Mouse (Mus musculus) right cerebral cortex, adult 18-20 months (tissue): Measurements from ENCODE around the gene Fgf16.

ENCODE experiments used
- DNase-seq: peaks from one replicate; pipeline ENCODE4 v3.0.0; 2022; ENCODE audit warnings: mixed read lengths

The Fgf16 gene

DNA sequence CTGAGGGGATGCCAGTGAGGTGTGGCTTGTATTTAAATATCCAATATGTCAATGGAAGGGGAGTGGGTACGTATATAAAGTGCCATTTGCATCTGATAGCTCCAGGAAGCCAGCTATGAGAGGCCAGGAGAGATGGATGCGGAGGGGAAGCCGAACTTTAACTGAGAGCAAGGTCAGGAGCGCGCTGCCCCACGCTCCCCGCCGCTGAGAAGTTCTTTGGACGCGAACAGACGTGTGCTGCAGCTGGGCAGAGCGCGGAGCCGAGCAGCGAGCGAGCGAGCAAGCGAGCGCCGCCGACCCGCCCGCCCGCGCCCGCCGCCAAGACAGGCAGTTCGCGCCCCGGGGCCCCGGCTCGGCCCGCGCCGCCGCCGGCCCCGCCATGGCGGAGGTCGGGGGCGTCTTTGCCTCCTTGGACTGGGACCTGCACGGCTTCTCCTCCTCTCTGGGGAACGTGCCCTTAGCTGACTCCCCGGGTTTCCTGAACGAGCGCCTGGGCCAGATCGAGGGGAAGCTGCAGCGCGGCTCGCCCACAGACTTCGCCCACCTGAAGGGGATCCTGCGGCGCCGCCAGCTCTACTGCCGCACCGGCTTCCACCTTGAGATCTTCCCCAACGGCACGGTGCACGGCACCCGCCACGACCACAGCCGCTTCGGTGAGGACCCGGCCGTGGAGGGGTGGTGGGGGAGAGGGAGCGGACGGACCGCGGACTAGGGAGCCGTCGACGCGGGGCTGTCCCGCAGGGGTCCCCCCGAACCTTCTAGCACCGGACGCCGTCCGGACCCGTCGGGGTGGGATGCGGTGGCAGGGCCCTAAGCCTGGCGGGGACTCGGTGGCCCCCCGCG is at the start of gene Fgf16:
TSS of gene Fgf16 (plus strand) at position 118 of the 843 bp plus-strand sequence.
- DNase-seq = no peak

DNA sequence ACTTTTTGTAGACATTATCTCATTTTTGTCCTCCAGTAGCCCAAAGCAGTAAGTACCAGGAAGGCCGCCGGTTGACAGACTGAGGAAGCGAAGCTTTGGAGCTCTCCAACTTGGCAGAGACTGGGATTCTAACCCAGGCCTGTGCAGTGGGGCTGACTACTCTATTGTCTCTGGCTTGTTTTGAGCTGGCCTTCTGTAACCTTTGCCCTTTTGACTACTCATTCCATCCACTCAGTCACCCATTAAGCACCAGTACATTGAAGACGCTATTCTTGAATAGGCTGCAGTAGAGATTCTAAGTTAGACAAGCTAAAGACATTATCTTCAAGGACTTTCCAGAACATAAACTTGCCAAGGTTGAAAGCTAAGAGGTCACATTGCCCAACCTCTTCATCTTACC is 49.3 kb upstream of the Fgf16 start:
- no peak for DNase-seq

DNA sequence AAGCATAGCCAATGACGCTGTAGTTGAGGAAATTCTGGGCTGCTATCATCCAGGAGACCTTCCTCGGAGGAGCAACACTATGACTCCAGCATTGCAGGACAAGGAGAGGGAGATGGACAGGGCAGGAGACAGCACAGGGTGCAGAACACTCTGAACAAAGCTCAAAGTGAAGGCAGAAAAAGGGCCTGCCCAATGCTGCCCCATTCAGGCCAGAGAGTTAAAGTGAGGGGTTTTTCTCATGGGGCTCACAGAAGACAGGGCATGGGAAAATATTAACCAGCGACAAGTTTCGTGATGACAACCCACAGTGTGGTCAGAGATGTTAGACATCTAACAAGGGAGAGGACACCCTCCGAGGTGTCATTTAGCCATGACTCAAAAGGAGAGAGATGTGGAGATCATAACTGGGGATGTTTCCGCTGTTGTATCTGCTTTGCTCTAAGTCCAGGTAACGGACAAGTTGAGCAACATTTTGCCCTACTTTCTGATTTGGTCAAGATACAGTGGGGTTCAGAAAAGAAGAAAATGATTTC is 48.2 kb upstream of the Fgf16 start:
- DNase-seq = no peak

DNA sequence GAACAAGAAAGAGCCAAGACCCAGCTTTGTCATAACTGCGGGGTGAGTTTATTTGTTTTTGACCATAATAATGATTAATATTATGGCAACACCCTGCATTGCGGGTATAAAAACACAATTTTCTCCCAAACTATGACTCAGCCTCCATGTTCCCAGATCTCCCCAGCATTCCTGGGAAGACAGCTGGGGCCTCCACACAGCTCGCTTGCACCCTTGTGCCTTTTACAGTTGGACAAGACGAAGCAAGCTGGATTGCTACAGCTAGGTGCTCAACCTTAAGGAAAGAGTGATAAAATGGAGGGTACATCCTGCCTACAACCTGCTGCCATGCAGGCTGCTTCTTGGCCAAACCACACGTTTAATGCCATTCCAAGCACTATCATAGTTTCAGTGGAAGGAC is 45.7 kb upstream of the Fgf16 start:
- no peak for DNase-seq

DNA sequence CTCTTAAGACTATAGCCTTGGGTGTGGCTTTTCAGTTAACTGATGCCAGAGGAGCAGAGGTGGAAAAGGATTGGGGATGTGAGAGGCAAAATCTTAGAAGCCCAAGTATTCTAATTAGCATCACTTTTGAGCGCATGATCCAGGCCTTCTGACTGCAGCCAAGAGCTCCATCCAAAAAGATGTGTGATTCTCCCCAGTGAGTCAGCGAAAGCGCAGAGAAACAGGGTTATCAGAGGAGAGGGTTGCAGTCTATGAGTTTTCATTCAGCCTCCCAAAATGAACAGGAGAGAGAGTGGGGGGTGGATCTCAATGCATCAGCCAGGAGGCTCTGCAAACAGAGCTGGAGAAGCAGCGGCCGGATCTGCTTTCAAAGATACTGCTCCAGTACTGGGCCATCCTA is 45.1 kb upstream of the Fgf16 start:
- peak; percentile 5 for DNase-seq

DNA sequence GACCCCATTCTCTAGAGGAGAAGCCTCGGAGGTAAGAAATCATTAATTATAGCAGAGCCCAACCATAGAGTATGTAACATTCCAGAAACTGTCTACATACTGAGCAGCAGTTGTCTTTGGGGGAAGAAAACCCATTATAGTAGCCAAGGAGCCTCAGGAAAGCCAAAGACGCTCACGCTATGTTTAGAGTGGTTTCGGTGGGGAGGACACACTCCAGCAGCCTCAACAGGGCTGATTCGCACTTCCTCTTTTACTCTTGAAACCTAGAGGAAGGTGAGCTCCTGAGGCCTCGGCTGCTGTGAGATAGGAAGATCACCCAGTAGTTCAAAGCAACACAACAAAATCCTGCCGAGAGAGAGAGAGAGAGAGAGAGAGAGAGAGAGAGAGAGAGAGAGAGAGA is 39.9 kb upstream of the Fgf16 start:
- no peak for DNase-seq

DNA sequence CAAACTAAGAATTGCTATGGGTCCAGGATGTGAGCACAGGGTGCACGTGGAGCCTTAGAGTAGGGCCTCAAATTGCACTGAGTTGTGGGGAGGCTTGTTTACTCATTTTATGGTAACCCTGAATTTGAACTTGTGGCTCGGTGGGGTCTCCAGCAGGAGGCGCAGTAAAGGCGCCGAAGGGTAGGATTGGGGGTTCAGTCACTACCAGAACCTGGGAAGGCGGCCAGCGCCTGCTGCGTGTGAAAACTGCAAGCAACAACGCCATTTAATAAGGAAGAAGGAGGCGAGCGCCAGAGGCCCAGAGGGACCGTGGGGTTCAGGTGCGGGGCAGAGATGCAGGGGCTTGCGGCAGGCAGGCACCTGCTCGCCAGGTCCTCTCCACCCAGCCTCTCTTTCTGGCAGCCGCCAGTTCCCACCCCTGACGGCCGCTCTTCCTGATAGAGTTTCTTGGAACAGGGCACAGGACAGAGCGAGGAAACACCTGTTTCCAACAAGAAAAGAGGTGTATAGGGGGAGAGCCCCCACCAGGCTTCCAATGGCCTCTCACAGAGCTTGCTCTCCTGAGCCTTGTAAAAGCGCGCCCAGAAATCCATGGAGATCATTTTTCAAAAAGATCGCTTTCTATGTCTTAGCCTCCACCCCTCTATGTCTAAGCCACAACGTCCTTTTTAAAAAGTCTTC is 1.1 kb upstream of the Fgf16 start:
- no peak for DNase-seq

DNA sequence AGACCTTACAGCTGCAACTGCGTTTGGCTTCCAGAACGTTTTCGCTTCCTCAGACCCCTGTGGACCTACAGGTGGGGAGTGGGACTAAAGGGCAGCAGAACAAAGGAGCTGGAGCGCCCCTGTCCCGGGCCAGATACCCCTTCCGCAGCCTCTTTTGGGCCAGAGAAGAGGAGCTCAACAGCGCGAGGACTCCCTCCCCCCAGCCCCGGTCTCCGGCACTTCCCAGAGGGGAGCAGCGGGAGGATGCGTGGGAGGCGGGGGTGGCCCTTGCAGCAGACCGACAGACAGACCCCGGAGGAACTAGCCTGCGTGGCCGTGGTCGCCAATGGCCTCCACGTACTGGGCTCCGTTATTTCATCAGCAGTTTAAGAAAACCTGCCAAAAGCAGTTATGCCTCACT is 467 bp upstream of the Fgf16 start:
- no peak for DNase-seq

DNA sequence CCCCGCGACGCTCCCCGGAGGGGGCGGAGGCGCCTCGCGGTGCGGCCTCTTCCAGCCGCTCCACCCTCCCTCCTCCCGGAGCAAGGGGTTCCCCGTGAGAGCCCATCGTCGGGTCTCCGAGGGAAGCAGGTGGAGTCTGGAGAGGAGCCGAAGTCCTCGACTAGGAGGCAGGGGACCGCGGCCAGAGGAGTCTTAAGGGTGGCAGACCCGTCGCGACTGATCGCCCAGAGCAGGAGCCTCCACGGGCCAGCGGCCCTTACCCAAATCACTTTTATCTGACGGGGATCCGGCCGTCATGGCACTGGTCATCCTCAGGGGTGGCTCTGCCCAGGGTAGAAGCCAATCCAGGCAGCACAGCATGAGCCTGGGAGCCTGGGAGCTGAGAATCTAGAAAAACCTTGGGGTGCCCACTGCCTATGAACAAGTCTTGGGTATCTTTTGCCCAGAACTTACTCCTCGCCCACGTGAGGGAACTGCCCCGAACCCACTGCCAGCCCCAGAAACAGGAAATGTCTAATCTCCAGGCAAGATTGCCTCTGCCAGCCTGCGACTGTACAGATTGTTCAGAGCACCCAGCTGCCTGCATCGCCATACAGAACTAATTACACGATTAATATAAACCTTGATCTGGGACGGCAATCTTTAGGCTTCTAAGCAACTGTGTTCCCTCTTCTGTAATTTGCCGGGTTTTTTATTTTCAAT is 1.1 kb downstream of the Fgf16 start:
- DNase-seq = no peak

DNA sequence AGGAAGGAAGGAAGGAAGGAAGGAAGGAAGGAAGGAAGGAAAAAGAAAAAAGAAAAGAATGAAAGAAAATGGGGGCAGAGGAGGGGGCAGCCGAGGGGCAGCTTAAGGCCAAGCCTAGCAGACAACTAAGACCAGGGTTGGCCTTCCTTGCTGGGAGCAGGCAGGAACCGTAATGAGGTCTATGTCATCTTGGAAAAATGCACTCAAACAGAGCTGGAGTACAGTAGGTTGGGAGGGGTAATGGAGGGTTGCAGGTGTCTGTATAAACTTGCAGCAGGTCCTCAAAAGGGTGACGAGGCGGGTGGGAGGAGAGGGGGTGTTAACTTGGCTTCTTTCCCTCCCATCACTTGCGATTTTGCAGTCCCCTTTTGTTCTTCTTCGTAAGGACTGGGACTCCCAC is 1.9 kb downstream of the Fgf16 start:
- no peak for DNase-seq

DNA sequence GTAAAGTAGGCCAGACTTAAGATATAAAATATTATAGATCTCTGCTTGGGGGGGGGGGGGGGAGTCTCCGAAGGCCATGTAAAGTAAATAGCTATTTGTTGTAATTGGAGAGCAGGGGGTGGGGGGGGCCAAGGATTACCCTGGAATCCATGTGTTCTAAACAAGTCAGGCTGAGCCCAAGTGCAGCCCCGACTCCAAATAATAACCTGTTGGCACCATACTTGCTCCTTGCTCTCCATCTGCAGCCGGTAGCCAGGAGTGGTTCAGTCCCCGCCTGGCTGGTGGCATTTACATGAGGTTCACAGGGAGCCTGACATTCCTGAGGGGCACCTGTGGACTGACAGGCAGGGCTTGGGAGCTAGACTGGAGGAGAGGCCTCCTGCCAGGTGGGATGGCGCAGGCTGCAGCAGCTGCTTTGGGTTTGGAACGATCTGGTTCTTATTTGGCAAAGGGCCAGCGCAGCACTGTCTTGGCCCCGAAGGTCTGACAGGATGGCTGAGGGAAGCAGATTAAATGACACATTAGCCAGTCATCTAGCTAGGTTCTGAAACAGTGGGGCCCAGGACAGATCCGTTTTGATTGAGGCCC is 3.2 kb downstream of the Fgf16 start:
- no peak for DNase-seq

DNA sequence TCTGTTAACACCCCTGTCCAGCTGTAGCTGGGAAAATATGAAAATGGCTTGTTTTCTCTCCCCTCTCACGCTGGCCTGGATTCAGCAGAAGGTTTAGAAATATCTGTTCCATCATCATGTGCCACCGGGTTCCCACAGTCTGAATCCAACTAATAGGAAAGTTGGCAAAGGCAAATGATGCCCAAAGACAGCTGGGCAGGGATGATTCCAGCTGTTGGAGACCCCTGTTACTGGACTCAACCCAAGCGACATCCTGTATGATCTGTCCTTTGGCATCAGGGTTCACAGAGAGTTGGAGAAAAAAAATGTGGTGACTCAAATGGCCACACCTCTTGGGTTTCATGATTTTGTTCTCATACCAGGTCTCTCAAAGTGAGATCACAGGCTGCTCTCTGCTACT is 3.9 kb downstream of the Fgf16 start:
- no peak for DNase-seq

DNA sequence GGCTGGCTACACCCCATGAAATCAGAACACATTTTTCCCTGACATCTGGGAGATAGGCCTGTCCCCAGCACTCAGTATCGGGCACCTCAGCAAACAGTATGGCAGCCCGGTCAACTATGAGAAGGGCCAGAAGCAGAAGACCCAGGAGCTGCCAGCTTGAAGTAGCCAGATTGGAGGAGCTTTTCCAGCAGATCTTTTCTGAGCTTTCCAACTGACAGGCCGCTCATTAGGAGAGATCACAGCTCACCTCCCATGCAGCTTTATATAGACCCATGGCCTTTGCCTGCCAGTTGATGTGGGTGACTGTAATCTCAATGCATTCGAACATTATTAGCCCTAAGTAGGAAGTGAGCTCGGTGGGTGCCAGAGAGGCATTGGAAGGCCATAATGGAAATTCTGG is 9.2 kb downstream of the Fgf16 start:
- no peak for DNase-seq

DNA sequence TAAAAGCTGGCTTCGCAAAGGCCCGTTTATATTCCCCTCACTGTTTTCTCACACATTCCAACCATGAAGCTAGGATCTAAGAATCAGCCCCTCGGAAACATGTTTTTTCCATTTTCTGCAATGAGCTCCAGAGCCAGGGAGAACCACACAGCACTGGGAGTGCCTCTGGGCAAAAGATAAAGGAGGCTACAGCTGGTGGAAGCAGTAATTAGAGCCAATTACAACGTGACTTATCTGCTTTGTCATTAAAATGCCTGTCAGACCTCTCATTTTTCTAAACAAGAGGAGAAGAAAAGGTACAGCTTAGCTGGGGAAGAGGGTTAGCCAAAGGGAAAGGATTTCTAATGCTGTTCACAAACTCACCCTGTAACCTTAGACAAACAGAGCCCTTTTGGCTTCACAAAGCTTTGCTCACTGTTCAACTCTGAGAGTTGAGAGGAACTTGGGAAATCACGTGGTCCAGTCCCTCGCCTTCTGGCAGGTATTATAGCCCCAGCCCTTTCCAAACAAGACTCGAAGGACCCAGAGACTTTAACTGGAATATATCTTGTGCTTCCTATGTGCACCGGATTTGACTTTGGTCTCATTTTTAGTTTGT is 30.8 kb downstream of the Fgf16 start:
- DNase-seq = no peak

DNA sequence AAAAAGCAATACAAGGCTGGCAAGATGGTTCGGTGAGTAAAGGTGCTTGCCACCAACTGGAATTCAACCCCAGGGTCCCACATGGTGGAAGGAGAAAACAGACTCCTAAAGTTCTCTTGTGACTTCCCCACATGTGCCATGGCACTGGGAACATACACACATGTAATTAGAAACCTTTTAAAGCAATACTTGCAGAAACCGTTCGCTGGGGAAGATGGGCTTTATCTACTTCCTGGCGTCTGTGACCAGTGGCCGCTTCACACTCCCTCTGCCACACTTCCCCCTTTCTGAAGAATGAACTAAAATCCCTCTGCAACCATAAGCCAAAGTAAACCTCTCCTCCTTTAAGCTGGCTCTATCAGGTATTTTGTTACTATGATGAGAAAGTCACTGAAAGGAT is 60.4 kb downstream of the Fgf16 start:
- DNase-seq = no peak
